Mouse (Mus musculus): ENCODE results near the gene Vps53. TPM values are rescaled to one million over a fixed set of nuclear protein-coding genes. Genes with fewer than 3 reads are reported as not detected.
"Not testable (repeated sequence)": the region's sequence is repeated elsewhere in the genome, so short reads cannot be mapped to it uniquely, and the experiment has no call there.

The Vps53 gene
- polyA plus RNA-seq, 1 experiment: 22.2 TPM

DNA sequence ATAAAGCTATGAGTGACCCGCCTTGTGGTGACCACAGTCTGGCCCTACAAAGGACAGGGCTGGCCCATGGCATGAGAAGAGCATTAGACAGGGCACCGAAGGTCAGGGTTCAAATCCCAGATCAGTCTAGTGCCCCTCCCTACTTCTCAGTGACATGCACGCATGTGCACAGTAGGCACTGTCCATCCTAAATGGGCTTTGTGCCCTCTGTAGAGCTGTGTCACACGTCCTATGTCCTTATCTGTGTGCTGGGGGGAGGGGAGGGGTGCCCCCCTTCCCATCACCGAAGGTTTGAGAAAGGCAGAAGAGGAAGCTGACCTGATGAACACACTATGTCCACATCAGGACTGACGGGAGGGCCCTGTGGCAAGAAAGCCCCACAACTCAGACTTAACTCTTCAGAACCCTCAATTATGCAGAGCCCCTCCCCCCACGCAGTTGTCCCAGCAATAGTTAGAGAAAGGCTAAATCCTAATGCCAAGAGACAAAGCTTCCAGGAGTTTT, 154.3 kb downstream of the Vps53 start:
- 62% methylated on average over 7 of the region's 7 CpGs for WGBS
- Histone ChIP-seq H3K4me1 (ENCODE audit: control insufficient read depth, insufficient read depth, low read length) (no peaks in the 10 kb centered on the region), H3K4me3 (replicated peaks; ENCODE audit: extremely low read depth, low read depth, low read length) (no peak overlapping the region)
- DNase-seq: no peak
- TF ChIP-seq POLR2A (IDR thresholded peaks at IDR 0.05; ENCODE audit: borderline replicate concordance, extremely low read depth, low read depth, low read length): no peak
- no peak for TF ChIP-seq CTCF (IDR thresholded peaks at IDR 0.05; ENCODE audit: insufficient read depth, low read length)

DNA sequence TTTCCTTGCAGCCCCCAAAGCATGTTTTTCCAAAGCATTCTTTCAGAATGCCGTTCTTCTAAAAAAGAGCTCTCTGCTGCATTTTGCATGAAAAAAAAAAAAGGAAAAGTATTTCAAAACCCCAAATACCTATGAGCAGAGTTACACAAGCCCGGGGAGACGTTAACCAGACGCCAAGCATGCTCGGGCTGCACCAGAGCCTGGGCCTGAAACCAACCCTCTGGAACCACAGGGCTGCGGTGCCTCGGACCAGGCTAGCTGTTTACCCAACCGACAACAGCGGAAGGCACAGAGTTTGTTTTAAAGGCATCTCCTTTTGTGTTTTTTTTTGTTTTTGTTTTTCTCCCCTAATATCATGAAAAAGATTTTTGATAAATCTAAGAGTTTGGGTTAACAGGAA, 158.5 kb downstream of the Vps53 start:
- 68% methylated on average over 9 of the region's 9 CpGs for WGBS

DNA sequence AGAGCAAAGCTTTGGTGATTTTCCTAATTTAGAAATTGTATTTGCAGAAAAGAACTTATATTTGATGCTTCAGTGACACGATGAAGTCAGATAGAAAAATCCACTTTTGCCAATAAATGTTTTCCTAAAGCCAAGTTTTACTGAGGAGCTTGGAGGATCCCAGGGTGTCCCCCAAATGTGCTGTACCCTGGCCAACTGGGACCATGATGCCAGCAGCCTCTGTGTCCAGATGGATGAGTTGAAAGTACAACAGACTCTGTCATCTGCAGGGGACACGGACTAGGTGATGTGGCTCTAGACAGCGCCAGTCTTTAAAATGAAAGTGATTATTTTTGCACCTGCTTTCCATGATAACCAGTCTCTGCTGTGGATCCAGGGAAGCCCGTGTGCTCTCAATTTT, 159.6 kb downstream of the Vps53 start:
- no peak overlapping the region for H3K4me3 ChIP-seq (replicated peaks; ENCODE audit: extremely low read depth, low read depth, low read length)
- no peak for DNase-seq
- TF ChIP-seq POLR2A (IDR thresholded peaks at IDR 0.05; ENCODE audit: borderline replicate concordance, extremely low read depth, low read depth, low read length) (no peak), CTCF (IDR thresholded peaks at IDR 0.05; ENCODE audit: insufficient read depth, low read length) (no peak)
- no peaks in the 10 kb centered on the region for H3K4me1 ChIP-seq (ENCODE audit: control insufficient read depth, insufficient read depth, low read length)
- 81% methylated on average over 4 of the region's 4 CpGs for WGBS

More for the DNA sequence above, 158.5 kb downstream of the Vps53 start:
- no peak overlapping the region for H3K4me3 ChIP-seq (replicated peaks; ENCODE audit: extremely low read depth, low read depth, low read length)
- no peak for DNase-seq
- no peak for TF ChIP-seq POLR2A (IDR thresholded peaks at IDR 0.05; ENCODE audit: borderline replicate concordance, extremely low read depth, low read depth, low read length)
- no peaks in the 10 kb centered on the region for H3K4me1 ChIP-seq (ENCODE audit: control insufficient read depth, insufficient read depth, low read length)

DNA sequence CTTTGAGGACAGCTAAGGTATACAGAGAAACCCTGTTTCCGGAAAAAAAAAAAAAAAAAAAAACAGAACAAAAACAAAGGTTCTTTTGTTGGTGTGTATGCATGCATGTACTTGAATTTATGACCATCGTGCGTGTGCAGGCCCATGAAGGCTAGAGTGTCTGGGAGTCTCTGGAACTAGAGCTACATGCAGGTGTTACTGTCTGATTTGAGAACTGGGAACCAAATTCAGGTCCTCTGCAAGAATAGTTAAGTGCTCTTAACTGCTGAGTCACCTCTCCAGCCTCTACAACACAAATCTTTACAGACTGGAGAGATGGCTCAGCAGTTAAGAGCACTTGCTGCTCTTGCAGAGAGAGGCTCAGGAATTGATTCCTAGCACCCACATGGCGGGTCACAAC, 163.6 kb downstream of the Vps53 start:
- DNase-seq: no peak
- no peak overlapping the region for H3K4me3 ChIP-seq (replicated peaks; ENCODE audit: extremely low read depth, low read depth, low read length)
- TF ChIP-seq CTCF (IDR thresholded peaks at IDR 0.05; ENCODE audit: insufficient read depth, low read length): no peak
- TF ChIP-seq POLR2A (IDR thresholded peaks at IDR 0.05; ENCODE audit: borderline replicate concordance, extremely low read depth, low read depth, low read length): no peak
- H3K4me1 ChIP-seq (ENCODE audit: control insufficient read depth, insufficient read depth, low read length): no peaks in the 10 kb centered on the region
- WGBS: 61% methylated on average over 4 of the region's 4 CpGs

DNA sequence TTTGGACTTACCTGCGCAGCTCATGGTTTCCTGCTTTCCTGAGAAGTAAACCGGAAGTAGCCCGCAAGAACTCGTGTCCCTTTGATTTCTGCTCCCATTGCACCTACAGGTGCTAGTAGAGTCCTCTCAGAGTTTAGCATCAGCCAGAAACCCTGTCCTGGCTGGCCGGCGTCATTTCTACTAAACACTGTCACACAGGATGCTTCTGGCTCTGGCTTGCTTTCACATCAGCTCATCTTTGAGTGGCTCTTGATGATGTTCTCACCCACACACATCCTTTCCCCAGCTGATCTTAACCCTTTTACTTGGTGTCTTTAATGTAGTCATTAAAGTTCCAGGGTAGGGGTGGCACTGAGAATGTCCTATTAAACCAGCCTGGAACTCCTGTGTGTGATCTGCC, 164.2 kb downstream of the Vps53 start:
- H3K4me1 ChIP-seq (ENCODE audit: control insufficient read depth, insufficient read depth, low read length): no peaks in the 10 kb centered on the region
- no peak for DNase-seq
- WGBS: 75% methylated on average over 6 of the region's 6 CpGs
- no peak overlapping the region for H3K4me3 ChIP-seq (replicated peaks; ENCODE audit: extremely low read depth, low read depth, low read length)
- TF ChIP-seq CTCF (IDR thresholded peaks at IDR 0.05; ENCODE audit: insufficient read depth, low read length) (no peak), POLR2A (IDR thresholded peaks at IDR 0.05; ENCODE audit: borderline replicate concordance, extremely low read depth, low read depth, low read length) (no peak)

DNA sequence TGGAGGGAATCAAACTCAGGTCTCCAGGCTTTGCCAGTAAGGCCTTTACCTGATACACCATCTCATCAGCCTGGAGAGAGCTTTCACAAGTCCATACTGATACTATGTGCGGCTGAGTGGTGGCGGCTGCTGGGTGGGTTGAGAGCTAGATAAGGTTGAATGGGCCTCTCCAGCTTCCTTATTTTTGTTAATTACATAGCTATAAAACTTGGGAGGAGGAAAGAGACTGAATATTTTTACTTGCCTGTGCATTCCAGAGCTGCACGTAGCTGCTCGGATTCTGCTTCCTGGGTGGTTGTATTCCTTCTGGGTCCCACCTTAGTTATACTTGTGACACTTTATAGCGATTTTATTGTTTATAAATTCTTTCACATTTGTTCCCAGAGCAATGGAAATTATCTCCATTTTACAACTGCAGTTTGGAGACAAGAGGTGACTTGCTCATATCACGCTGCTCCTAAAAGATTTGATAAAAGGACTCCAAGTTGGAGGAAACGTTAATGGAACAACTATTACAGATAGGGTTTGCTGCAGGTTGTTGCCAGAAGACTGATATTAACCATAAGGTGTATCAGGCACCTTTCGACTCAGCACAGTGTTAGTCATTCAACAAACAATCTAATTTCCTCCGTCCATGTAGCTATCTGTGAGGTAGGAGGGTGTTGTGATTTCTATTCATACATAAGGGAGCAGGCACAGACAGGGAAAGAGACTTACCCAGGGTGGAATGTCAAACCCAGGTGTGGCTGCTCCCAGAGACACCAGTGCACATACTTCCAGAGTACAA, 168.4 kb downstream of the Vps53 start:
- 68% methylated on average over 9 of the region's 9 CpGs for whole genome bisulfite sequencing
- no peak for TF ChIP-seq CTCF (IDR thresholded peaks at IDR 0.05; ENCODE audit: insufficient read depth, low read length)
- no peak for TF ChIP-seq POLR2A (IDR thresholded peaks at IDR 0.05; ENCODE audit: borderline replicate concordance, extremely low read depth, low read depth, low read length)
- no peaks in the 10 kb centered on the region for H3K4me1 ChIP-seq (ENCODE audit: control insufficient read depth, insufficient read depth, low read length)
- DNase-seq: no peak
- no peak overlapping the region for H3K4me3 ChIP-seq (replicated peaks; ENCODE audit: extremely low read depth, low read depth, low read length)

DNA sequence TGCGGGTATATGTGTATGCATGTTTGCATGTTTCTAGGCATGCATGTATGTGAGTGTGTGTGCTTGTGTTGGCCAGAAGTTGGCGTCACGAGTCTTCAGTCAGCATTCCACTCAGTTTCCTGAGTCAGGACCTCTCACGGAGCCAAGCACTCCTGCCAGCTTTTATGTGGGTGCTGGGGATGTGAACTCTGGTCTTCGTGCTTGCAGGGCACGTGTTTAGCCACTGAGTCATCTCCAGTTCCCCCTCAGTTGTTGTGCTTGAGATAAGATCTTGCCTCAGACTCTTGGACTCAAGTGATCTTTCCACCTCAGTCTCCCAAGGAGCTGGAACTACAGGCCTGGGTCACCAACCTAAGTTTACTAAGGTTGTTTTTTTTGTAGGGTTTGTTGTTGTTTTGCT, 170.3 kb downstream of the Vps53 start:
- DNase-seq: no peak
- TF ChIP-seq POLR2A (IDR thresholded peaks at IDR 0.05; ENCODE audit: borderline replicate concordance, extremely low read depth, low read depth, low read length) (no peak), CTCF (IDR thresholded peaks at IDR 0.05; ENCODE audit: insufficient read depth, low read length) (no peak)
- H3K4me3 ChIP-seq (replicated peaks; ENCODE audit: extremely low read depth, low read depth, low read length): no peak overlapping the region
- WGBS: 71% methylated on average over 6 of the region's 6 CpGs
- H3K4me1 ChIP-seq (ENCODE audit: control insufficient read depth, insufficient read depth, low read length): no peaks in the 10 kb centered on the region

DNA sequence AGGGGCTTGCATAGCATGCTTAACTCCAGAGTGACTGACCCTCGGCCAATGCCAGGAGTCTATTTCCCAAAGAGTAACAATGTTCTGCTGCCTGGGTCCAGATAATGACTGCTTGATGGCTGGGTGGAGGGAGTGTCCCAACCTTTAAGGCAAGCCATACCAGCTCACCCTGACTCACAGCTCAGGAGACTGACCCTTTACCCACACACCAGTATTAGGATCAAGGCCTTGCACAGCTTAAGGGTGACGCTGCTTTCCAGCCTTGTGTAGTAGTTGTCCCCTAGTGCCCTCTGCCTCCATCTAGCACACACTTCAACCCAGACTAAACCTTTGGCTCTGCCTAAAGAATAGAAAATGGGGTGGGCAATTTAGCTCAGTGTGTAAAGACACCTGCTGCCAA, 171.3 kb downstream of the Vps53 start:
- TF ChIP-seq CTCF (IDR thresholded peaks at IDR 0.05; ENCODE audit: insufficient read depth, low read length) (no peak), POLR2A (IDR thresholded peaks at IDR 0.05; ENCODE audit: borderline replicate concordance, extremely low read depth, low read depth, low read length) (no peak)
- WGBS: 90% methylated on average over 2 of the region's 2 CpGs
- Histone ChIP-seq H3K4me1 (ENCODE audit: control insufficient read depth, insufficient read depth, low read length) (no peaks in the 10 kb centered on the region), H3K4me3 (replicated peaks; ENCODE audit: extremely low read depth, low read depth, low read length) (no peak overlapping the region)
- DNase-seq: no peak

DNA sequence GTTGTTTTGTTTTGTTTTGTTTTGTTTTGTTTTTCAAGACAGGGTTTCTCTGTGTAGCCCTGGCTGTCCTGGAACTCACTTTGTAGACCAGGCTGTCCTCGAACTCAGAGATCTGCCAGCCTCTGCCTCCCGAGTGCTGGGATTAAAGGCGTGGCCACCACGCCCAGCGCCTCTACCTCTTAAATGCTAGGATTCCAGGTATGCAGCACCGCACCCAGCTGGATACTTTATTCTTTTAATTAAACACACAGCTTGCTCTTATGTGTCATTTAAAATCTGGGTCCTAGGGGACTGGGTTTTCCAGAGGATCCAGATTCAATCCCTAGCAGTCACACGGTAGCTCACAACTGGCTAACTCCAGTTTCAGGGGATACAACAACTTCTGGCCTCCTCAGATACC, 175.2 kb downstream of the Vps53 start:
- WGBS: 87% methylated on average over 7 of the region's 7 CpGs
- not testable (repeated sequence) for DNase-seq; H3K4me1 ChIP-seq (ENCODE audit: control insufficient read depth, insufficient read depth, low read length); H3K4me3 ChIP-seq (replicated peaks; ENCODE audit: extremely low read depth, low read depth, low read length)

DNA sequence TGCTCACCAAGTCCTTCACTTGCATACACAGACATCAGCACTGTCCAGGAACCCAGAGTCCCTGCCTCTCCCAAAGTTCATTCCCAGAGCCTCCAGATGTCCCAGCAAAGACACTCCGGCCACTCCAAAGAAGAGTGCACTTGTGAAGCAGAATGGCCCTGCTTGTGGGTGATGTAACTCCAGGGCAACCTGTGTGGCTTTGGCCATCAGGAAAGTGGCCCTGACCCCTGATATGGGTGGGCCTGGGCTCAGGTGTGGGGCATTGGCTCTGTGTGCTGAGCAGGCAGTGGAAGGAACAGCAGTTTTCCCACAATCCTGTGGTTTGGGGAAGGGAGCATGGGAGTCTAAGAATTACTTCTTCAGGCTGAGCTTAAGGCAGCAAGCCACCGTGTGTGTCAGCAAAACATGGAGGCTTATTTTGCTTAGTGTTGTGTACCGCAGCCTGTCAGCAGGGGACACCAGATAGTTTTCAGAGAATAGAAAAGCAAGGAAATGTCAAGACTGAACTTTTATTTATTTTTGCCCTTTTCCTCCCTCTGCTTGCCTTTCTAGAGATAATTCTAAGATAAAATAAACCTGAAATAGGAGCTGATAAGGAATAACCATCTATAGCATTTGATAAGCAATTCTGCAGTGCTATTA, 178.1 kb downstream of the Vps53 start:
- no peak for DNase-seq
- H3K4me3 ChIP-seq (replicated peaks; ENCODE audit: extremely low read depth, low read depth, low read length): no peak overlapping the region
- WGBS: 33% methylated on average over 3 of the region's 3 CpGs
- no peaks in the 10 kb centered on the region; the same call in 1 of the 2 replicates for H3K4me1 ChIP-seq (ENCODE audit: control insufficient read depth, insufficient read depth, low read length)
- TF ChIP-seq CTCF (IDR thresholded peaks at IDR 0.05; ENCODE audit: insufficient read depth, low read length) (no peak), POLR2A (IDR thresholded peaks at IDR 0.05; ENCODE audit: borderline replicate concordance, extremely low read depth, low read depth, low read length) (no peak)

Measured in lung, adult 2 months (tissue).